In genomic region chr1:82289990-82290681, GRCm38 (mm10) we compare ENCODE assay signal across 9 mouse cellular contexts. TPM values are rescaled to one million over a fixed set of nuclear protein-coding genes. Genes with fewer than 3 reads are reported as not detected.
DNase-seq lines count a peak whose midpoint lies in the region; ATAC-seq and TF ChIP-seq lines count a peak whose summit lies in the region.
"Had no signal": no experiment of that assay in that cellular context is flagged by ENCODE, and none has a peak within 500 bp of the region (broad histone marks: within the 10 kb centered on the region; RNA-seq: fewer than 3 reads in every experiment).

No protein-coding gene starts in this region.

- 0% methylated on average over 45 of the region's 45 CpGs for WGBS in forebrain, embryonic 13.5 days
- WGBS in lung, embryonic 14.5 days: under 1% methylated on average over 45 of the region's 45 CpGs

- peak; percentile 14 for ATAC-seq in forebrain, embryonic 13.5 days
- ATAC-seq in lung, embryonic 14.5 days (ENCODE audit: insufficient read depth): no peak

- DNase-seq in B cell, adult 2 months: peak; percentile 26 to 45
- DNase-seq in brain, embryonic 14.5 days (ENCODE audit: low read depth): peak; percentile 92
- peak; percentile 63 to 69 for DNase-seq in heart, postnatal 10 days
- DNase-seq in layer of hippocampus, adult 2 months (ENCODE audit: low spot score in 2 of 2): peak; percentile 66 to 72
- DNase-seq in lung, embryonic 14.5 days: peak; percentile 77
- DNase-seq in retina, embryonic 14.5 days (ENCODE audit: low spot score): peak; percentile 69
- no peak for DNase-seq in c-Kit-positive CD71-positive TER-119-positive erythroid progenitor cells, embryonic 14.5 days (ENCODE audit: low spot score)

- no peaks in the 10 kb centered on the region for H3K9me3 ChIP-seq in forebrain, embryonic 13.5 days (replicated peaks)
- no peaks in the 10 kb centered on the region for H3K9me3 ChIP-seq in lung, embryonic 14.5 days (ENCODE audit: low read depth, low read length)

- peaks cover 22% of the 10 kb centered on the region for H3K36me3 ChIP-seq in forebrain, embryonic 13.5 days (ENCODE audit: poor library complexity, severe bottlenecking)
- H3K36me3 ChIP-seq in lung, embryonic 14.5 days (ENCODE audit: insufficient read depth): peaks cover 27% of the 10 kb centered on the region

- peaks cover 67% of the 10 kb centered on the region for H3K4me1 ChIP-seq in forebrain, embryonic 13.5 days
- H3K4me1 ChIP-seq in lung, embryonic 14.5 days (ENCODE audit: insufficient read depth): peaks cover 17% of the 10 kb centered on the region

- TF ChIP-seq CTCF in brain, embryonic 14.5 days (IDR thresholded peaks at IDR 0.05; ENCODE audit: borderline replicate concordance, extremely low read depth, insufficient read depth, insufficient read length): peak; percentile 20; the same call in 1 of the 2 replicates
- TF ChIP-seq CTCF in layer of hippocampus, adult 2 months (conservative IDR thresholded peaks at IDR 0.05): peak; percentile 46
- peak; percentile 35; the same call in 1 of the 2 replicates for TF ChIP-seq CTCF in lung, embryonic 14.5 days (IDR thresholded peaks at IDR 0.05; ENCODE audit: low read depth)

- H3K9ac ChIP-seq in forebrain, embryonic 13.5 days: peak overlapping the region; percentile 90
- peak overlapping the region; percentile 85 for H3K9ac ChIP-seq in lung, embryonic 14.5 days

- intact Hi-C loops in heart, postnatal 10 days (cut with DNase I): loop anchor here (5.0 to 10.0 kb wide), 8 partner anchors 142 to 695 kb away; no protein-coding TSS in a partner anchor

- peak overlapping the region; percentile 78 for H3K4me3 ChIP-seq in forebrain, embryonic 13.5 days
- peak overlapping the region; percentile 88 for H3K4me3 ChIP-seq in layer of hippocampus, adult 2 months
- H3K4me3 ChIP-seq in lung, embryonic 14.5 days (ENCODE audit: low read depth, low read length): peak overlapping the region; percentile 62

- peak overlapping the region; percentile 98 for H3K27ac ChIP-seq in forebrain, embryonic 13.5 days
- H3K27ac ChIP-seq in layer of hippocampus, adult 2 months: peak overlapping the region; percentile 92
- peak overlapping the region; percentile 97 for H3K27ac ChIP-seq in lung, embryonic 14.5 days (ENCODE audit: low read depth)

- TF ChIP-seq POLR2A in brain, embryonic 14.5 days (IDR thresholded peaks at IDR 0.05; ENCODE audit: borderline replicate concordance, extremely low read depth, insufficient read depth, insufficient read length, poor library complexity, severe bottlenecking): no peak

- peak overlapping the region; percentile 87 for H3K4me2 ChIP-seq in forebrain, embryonic 13.5 days
- H3K4me2 ChIP-seq in lung, embryonic 14.5 days: peak overlapping the region; percentile 79

- H3K27me3 ChIP-seq in forebrain, embryonic 13.5 days: no peaks in the 10 kb centered on the region
- H3K27me3 ChIP-seq in lung, embryonic 14.5 days (ENCODE audit: insufficient read depth, low read length): no peaks in the 10 kb centered on the region

RNA-seq across cellular contexts. Expression of gene Irs1, which starts 1.1 kb away (rescaled TPM):
- polyA plus RNA-seq in brain, embryonic 14.5 days (2012; rRNA removed): 11.8 and 17.6 TPM in 2 replicates
- polyA plus RNA-seq in forebrain, embryonic 13.5 days (2015; fragmentation: Nextera tagmentation; extraction: Ambion mirVana): 9.0 and 10.7 TPM in 2 replicates
- 10 to 100 TPM; 29.7 to 41.2 TPM for total RNA-seq in heart, postnatal 10 days (2021)
- total RNA-seq in layer of hippocampus, adult 2 months (2021): 10 to 100 TPM; 17.8 to 17.9 TPM
- 17.6 and 19.5 TPM in 2 replicates for polyA plus RNA-seq in lung, embryonic 14.5 days (2014; fragmentation: Nextera tagmentation; extraction: Ambion mirVana)

RNA-seq across cellular contexts. Expression of gene Rhbdd1, which starts 26.1 kb away (rescaled TPM):
- polyA plus RNA-seq in brain, embryonic 14.5 days (2012; rRNA removed): 4.5 and 6.3 TPM in 2 replicates
- polyA plus RNA-seq in forebrain, embryonic 13.5 days (2015; fragmentation: Nextera tagmentation; extraction: Ambion mirVana): 5.7 and 6.3 TPM in 2 replicates
- 10 to 100 TPM; 10.7 to 11.6 TPM for total RNA-seq in heart, postnatal 10 days (2021)
- total RNA-seq in layer of hippocampus, adult 2 months (2021): 1 to 10 TPM; 7.4 to 7.6 TPM
- polyA plus RNA-seq in lung, embryonic 14.5 days (2014; fragmentation: Nextera tagmentation; extraction: Ambion mirVana): 6.4 and 7.6 TPM in 2 replicates

RNA-seq across cellular contexts. Expression of gene Gm9747, which starts 57.2 kb away (rescaled TPM):
- 0.05 and 0.15 TPM in 2 replicates for polyA plus RNA-seq in brain, embryonic 14.5 days (2012; rRNA removed)
- 25.9 and 31.3 TPM in 2 replicates for polyA plus RNA-seq in forebrain, embryonic 13.5 days (2015; fragmentation: Nextera tagmentation; extraction: Ambion mirVana)
- total RNA-seq in heart, postnatal 10 days (2021): not detected
- not detected for total RNA-seq in layer of hippocampus, adult 2 months (2021)
- 46.3 and 52.0 TPM in 2 replicates for polyA plus RNA-seq in lung, embryonic 14.5 days (2014; fragmentation: Nextera tagmentation; extraction: Ambion mirVana)
- total RNA-seq: neutrophil, adult 5-6 weeks had no signal

Comparison
In these comparisons a context has a peak if more than half of its experiments do, and no peak if none do; other contexts are left out.
1. RNA of gene Gm9747, which starts 57.2 kb away (polyA plus RNA-seq): 46.3 to 52.0 TPM in lung, embryonic 14.5 days and 25.9 to 31.3 TPM in forebrain, embryonic 13.5 days; 0.05 to 0.15 TPM in brain, embryonic 14.5 days; every median in the first group is over 10 times any median in the second.
2. Peak in every context shown above with its lines, with median percentiles within 50 percentile points of each other: CTCF ChIP-seq, H3K27ac ChIP-seq and H3K4me3 ChIP-seq.